Mouse (Mus musculus) lung, embryonic 14.5 days (tissue): Measurements from ENCODE around the gene Gm42791. TPM values are rescaled to one million over a fixed set of nuclear protein-coding genes. Genes with fewer than 3 reads are reported as not detected.

Experiments used
- ATAC-seq: fragments of 200-750 bp; cut with Nextera tagmentation; 2 replicates; pipeline ENCODE4 v1.8.0; 2017; ENCODE audit warnings: mild to moderate bottlenecking, moderate TSS enrichment, moderate library complexity; ENCODE audit not compliant: insufficient read depth
- DNase-seq: peaks from one replicate; pipeline ENCODE4 v3.0.0-alpha.2; 2015
- H3K27ac ChIP-seq: fragments of 300-500 bp; sonication (generic); 2 replicates; pipeline ENCODE4 v1.5.1; 2014; ENCODE audit warnings: low read depth, mild to moderate bottlenecking, moderate library complexity
- H3K27me3 ChIP-seq: fragments of 300-500 bp; sonication (generic); 2 replicates; pipeline ENCODE4 v1.6.1; 2014; ENCODE audit warnings: low read length, control low read depth; ENCODE audit not compliant: insufficient read depth
- H3K36me3 ChIP-seq: fragments of 300-500 bp; sonication (generic); 2 replicates; pipeline ENCODE4 v1.6.1; 2014; ENCODE audit warnings: control low read depth; ENCODE audit not compliant: insufficient read depth
- H3K4me1 ChIP-seq: fragments of 300-500 bp; sonication (generic); 2 replicates; pipeline ENCODE4 v1.6.1; 2014; ENCODE audit warnings: antibody characterized with exemption, control low read depth; ENCODE audit not compliant: insufficient read depth
- H3K4me2 ChIP-seq: fragments of 300-500 bp; sonication (generic); 2 replicates; pipeline ENCODE4 v1.6.1; 2014; ENCODE audit warnings: mild to moderate bottlenecking
- H3K4me3 ChIP-seq: fragments of 300-500 bp; sonication (generic); 2 replicates; pipeline ENCODE4 v1.5.1; 2014; ENCODE audit warnings: low read depth, low read length
- H3K9ac ChIP-seq: fragments of 300-500 bp; sonication (generic); 2 replicates; pipeline ENCODE4 v1.6.1; 2014
- H3K9me3 ChIP-seq: fragments of 300-500 bp; sonication (generic); 2 replicates; pipeline ENCODE4 v1.6.1; 2016; ENCODE audit warnings: low read depth, low read length, control low read depth
- CTCF ChIP-seq: IDR thresholded peaks from 2 replicates; pipeline ENCODE4 v1.5.1; 2016; ENCODE audit warnings: antibody characterized with exemption, low read depth
- WGBS: fragments of 180-500 bp; shearing (Covaris S2); extraction: QIAGEN DNeasy Blood & Tissue Kit; methylation state at CpG from one replicate; pipeline ENCODE4 v1.1.7; 2014; 5-methylcytosine and 5-hydroxymethylcytosine counted together
- polyA plus RNA-seq: library from polyadenylated mRNA; unstranded; fragments of >200 nt; fragmentation: Nextera tagmentation; extraction: Ambion mirVana; gene quantifications from 2 replicates; pipeline ENCODE4 v1.2.1, GENCODE M21; 2014

The Gm42791 gene
- polyA plus RNA-seq, 1 experiment from 2014 or later = 0.58 TPM

- Histone ChIP-seq H3K36me3 (no peaks in the 10 kb centered on the region), H3K9me3 (no peaks in the 10 kb centered on the region), H3K4me1 (no peaks in the 10 kb centered on the region), H3K27ac (no peak overlapping the region), H3K4me2 (no peak overlapping the region), H3K4me3 (no peak overlapping the region), H3K27me3 (no peaks in the 10 kb centered on the region), H3K9ac (no peak overlapping the region)
- TF ChIP-seq CTCF = no peak
- DNase-seq = peak; percentile 42
- no peak for ATAC-seq
- 34% methylated on average over 5 of the region's 5 CpGs for WGBS
Observed at GRCm38 (mm10) chr5:148854166-148854565, 140.8 kb downstream of the Gm42791 start.

- Histone ChIP-seq H3K27me3 (no peaks in the 10 kb centered on the region), H3K36me3 (no peaks in the 10 kb centered on the region), H3K4me2 (no peak overlapping the region), H3K4me1 (no peaks in the 10 kb centered on the region), H3K27ac (no peak overlapping the region), H3K9me3 (no peaks in the 10 kb centered on the region), H3K9ac (no peak overlapping the region), H3K4me3 (no peak overlapping the region)
- no peak for TF ChIP-seq CTCF
- DNase-seq = no peak
- WGBS = 79% methylated on average over 6 of the region's 6 CpGs
- no peak for ATAC-seq
Observed at GRCm38 (mm10) chr5:148849516-148849915, 145.4 kb downstream of the Gm42791 start.

- DNase-seq (peak; percentile 33), ATAC-seq (no peak)
- no peak overlapping the region for H3K4me3 ChIP-seq
- peak; percentile 42; the same call in 1 of the 2 replicates for TF ChIP-seq CTCF
- no peak overlapping the region for H3K4me2 ChIP-seq
- no peaks in the 10 kb centered on the region for H3K27me3 ChIP-seq
- H3K27ac ChIP-seq = no peak overlapping the region
- no peaks in the 10 kb centered on the region for H3K9me3 ChIP-seq
- H3K4me1 ChIP-seq = no peaks in the 10 kb centered on the region
- no peak overlapping the region for H3K9ac ChIP-seq
- H3K36me3 ChIP-seq = no peaks in the 10 kb centered on the region
- 93% methylated on average over 5 of the region's 5 CpGs for WGBS
Observed at GRCm38 (mm10) chr5:148847032-148847431, 147.9 kb downstream of the Gm42791 start.

Other genes starting within 250 kb of the Gm42791 start
- 13.8 and 14.2 TPM in 2 replicates for gene Katnal1, start 65.8 kb downstream of the Gm42791 start, polyA plus RNA-seq
- 48.7 and 49.7 TPM in 2 replicates for gene Uspl1, start 189.2 kb upstream of the Gm42791 start, polyA plus RNA-seq
- 2,008 and 2,115 TPM in 2 replicates for gene Hmgb1, start 189.3 kb upstream of the Gm42791 start, polyA plus RNA-seq